Mouse (Mus musculus) heart, postnatal 0 days (tissue): ENCODE results near the gene Ihh. TPM values are rescaled to one million over a fixed set of nuclear protein-coding genes. Genes with fewer than 3 reads are reported as not detected.

Source experiments
- ATAC-seq: fragments of 200-750 bp; cut with Nextera tagmentation; 2 replicates; pipeline ENCODE4 v1.8.0; 2017; ENCODE audit warnings: low read depth, moderate number of reproducible peaks, moderate library complexity; ENCODE audit not compliant: insufficient read depth
- DNase-seq: peaks from one replicate; pipeline ENCODE4 v3.0.0-alpha.2; 2016; ENCODE audit warnings: low spot score
- H3K27ac ChIP-seq: fragments of 300-500 bp; sonication (generic); 2 replicates; pipeline ENCODE4 v1.5.1; 2014; ENCODE audit warnings: low read depth, mild to moderate bottlenecking
- H3K27me3 ChIP-seq: fragments of 300-500 bp; sonication (generic); 2 replicates; pipeline ENCODE4 v1.6.1; 2014; ENCODE audit warnings: low read length, mixed read lengths; ENCODE audit not compliant: control insufficient read depth, insufficient read depth
- H3K36me3 ChIP-seq: fragments of 300-500 bp; sonication (generic); replicated peaks from 2 replicates; pipeline ENCODE4 v1.6.1; 2014; ENCODE audit warnings: low read length, mixed read lengths; ENCODE audit not compliant: control insufficient read depth, insufficient read depth
- H3K4me1 ChIP-seq: fragments of 300-500 bp; sonication (generic); 2 replicates; pipeline ENCODE4 v1.6.1; 2014; ENCODE audit warnings: antibody characterized with exemption; ENCODE audit not compliant: control insufficient read depth, insufficient read depth
- H3K4me2 ChIP-seq: fragments of 300-500 bp; sonication (generic); 2 replicates; pipeline ENCODE4 v1.6.1; 2014; ENCODE audit warnings: low read depth, mild to moderate bottlenecking, low read length, moderate library complexity
- H3K4me3 ChIP-seq: fragments of 300-500 bp; sonication (generic); 2 replicates; pipeline ENCODE4 v1.5.1; 2014; ENCODE audit warnings: low read depth, low read length
- H3K9ac ChIP-seq: fragments of 300-500 bp; sonication (generic); replicated peaks from 2 replicates; pipeline ENCODE4 v1.6.1; 2014; ENCODE audit warnings: low read depth, low read length, mixed read lengths
- H3K9me3 ChIP-seq: fragments of 300-500 bp; sonication (generic); replicated peaks from 2 replicates; pipeline ENCODE4 v1.6.1; 2016; ENCODE audit warnings: low read length; ENCODE audit not compliant: control insufficient read depth
- CTCF ChIP-seq: IDR thresholded peaks from 2 replicates; pipeline ENCODE4 v1.5.1; 2016; ENCODE audit warnings: antibody characterized with exemption, control low read depth, low read depth
- EP300 ChIP-seq: IDR thresholded peaks from 2 replicates; pipeline ENCODE4 v1.6.1; 2016; ENCODE audit warnings: antibody characterized with exemption, low read depth
- WGBS: fragments of 180-500 bp; shearing (Covaris S2); extraction: QIAGEN DNeasy Blood & Tissue Kit; methylation state at CpG from one replicate; pipeline ENCODE4 v1.1.7; 2014; 5-methylcytosine and 5-hydroxymethylcytosine counted together
- polyA plus RNA-seq: library from polyadenylated mRNA; unstranded; fragments of >200 nt; fragmentation: Nextera tagmentation; extraction: Ambion mirVana; gene quantifications from 2 replicates; pipeline ENCODE4 v1.2.1, GENCODE M21; 2015
- total RNA-seq: library from RNA; depleted of rRNA; stranded (reverse); fragments of >200 nt; gene quantifications from 2 replicates; pipeline ENCODE4 v1.2.3, GENCODE M21; 2014; ENCODE audit warnings: low replicate concordance

Gene Ihh
- total and polyA plus RNA-seq, 2 experiments from 2014 or later = 0.05 TPM; not detected in 1

DNA sequence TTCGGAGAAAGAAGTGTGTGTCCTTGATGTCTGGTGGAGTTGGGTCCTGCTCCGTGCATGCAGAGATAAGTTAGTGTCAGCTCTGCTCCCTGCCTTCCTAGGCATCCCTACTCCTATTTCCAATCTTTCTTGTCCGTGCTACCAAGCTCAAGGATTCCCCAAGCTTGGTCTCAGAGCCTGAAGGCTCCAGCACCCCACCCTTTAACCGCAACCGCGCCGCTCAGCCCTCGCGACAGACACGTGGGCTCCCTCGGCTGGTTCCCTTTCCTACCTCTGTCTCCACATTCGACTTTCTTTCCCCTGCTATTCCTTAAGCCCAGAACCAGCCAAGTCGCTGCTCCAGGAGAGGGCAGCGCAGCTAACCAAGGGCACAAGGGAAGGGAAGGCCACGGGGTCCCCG, 1.4 kb downstream of the Ihh start:
- Histone ChIP-seq H3K9ac (no peak overlapping the region), H3K4me1 (0 out of 2 replicates have a peak, but pooled peaks cover 5% of the 10 kb centered on the region), H3K4me3 (peak overlapping the region; percentile 42), H3K27ac (no peak overlapping the region), H3K4me2 (peak overlapping the region; percentile 7), H3K9me3 (no peaks in the 10 kb centered on the region), H3K27me3 (peaks cover 97% of the 10 kb centered on the region), H3K36me3 (no peaks in the 10 kb centered on the region)
- 3% methylated on average over 16 of the region's 16 CpGs for WGBS
- TF ChIP-seq EP300 (no peak), CTCF (no peak)
- no peak for ATAC-seq
- DNase-seq = no peak

- Histone ChIP-seq H3K27ac (no peak overlapping the region), H3K4me1 (0 out of 2 replicates have a peak, but pooled peaks cover 5% of the 10 kb centered on the region), H3K4me2 (peak overlapping the region; percentile 7), H3K9ac (no peak overlapping the region), H3K9me3 (no peaks in the 10 kb centered on the region), H3K36me3 (no peaks in the 10 kb centered on the region), H3K27me3 (peaks cover 97% of the 10 kb centered on the region), H3K4me3 (peak overlapping the region; percentile 42)
- 2% methylated on average over 24 of the region's 24 CpGs for WGBS
- peak; percentile 40 for ATAC-seq
- DNase-seq = no peak
- TF ChIP-seq CTCF (no peak), EP300 (no peak)
Measured at GRCm38 (mm10) chr1:74949666-74950050, 1.8 kb downstream of the Ihh start.

DNA sequence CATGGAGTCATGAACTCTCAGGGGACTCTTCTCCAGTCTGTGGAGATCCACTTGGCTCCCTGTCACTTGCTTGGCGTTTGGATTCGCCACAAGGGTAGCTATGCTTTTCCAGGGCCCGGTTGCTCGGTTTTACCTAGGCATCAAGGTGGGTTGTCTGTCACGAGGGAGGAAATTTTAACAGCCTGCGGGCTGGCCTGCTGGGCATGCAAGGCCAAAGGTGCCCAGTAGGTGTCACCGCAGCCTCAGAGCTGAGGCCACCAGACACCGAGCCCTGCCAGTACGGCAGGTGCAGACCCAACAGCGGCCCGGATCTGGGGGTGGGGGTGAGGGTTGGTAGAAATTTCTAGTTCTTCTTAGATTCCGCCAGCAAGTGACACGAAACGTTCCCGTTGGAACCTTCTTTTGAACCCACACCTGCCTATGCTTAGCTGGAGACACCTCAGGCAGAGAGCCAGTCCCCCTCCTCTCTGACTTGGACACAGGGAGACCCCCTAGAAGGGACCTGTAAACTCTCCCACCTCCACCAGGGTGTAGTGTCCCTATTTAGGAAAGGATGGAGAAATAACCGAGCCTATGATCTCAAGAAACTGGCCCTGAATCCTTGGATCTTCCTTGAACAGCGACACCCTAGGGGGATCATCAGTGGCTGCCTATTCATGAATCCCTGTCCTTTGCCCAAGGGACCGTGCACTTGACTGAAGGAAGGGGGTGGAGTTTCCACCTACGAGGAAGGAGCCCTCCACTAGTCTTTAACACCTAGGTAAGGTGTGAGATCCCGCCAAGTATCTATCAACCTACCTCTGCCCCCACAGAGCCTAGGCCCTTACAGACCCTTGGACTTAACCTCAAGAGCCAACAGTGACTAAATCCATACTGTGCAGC, 2.4 kb downstream of the Ihh start:
- Histone ChIP-seq H3K36me3 (no peaks in the 10 kb centered on the region), H3K9ac (no peak overlapping the region), H3K27me3 (peaks cover 97% of the 10 kb centered on the region), H3K4me3 (no peak overlapping the region), H3K4me2 (peak overlapping the region; percentile 7; the same call in 1 of the 2 replicates), H3K9me3 (no peaks in the 10 kb centered on the region), H3K27ac (no peak overlapping the region), H3K4me1 (0 out of 2 replicates have a peak, but pooled peaks cover 5% of the 10 kb centered on the region)
- TF ChIP-seq EP300 (no peak), CTCF (peak; percentile 87)
- DNase-seq = peak; percentile 16
- ATAC-seq = 0 out of 2 replicates have a peak, but pooled peaks have one; percentile 40
- 4% methylated on average over 20 of the region's 20 CpGs for WGBS

GRCm38 (mm10) chr1:74947986-74948670, 3.3 kb downstream of the Ihh start:
- peak overlapping the region; percentile 28 for H3K4me3 ChIP-seq
- peaks cover 97% of the 10 kb centered on the region for H3K27me3 ChIP-seq
- WGBS = 1% methylated on average over 40 of the region's 41 CpGs
- ATAC-seq (no peak), DNase-seq (no peak)
- no peak for TF ChIP-seq CTCF
- TF ChIP-seq EP300 = no peak
- no peak overlapping the region for H3K27ac ChIP-seq
- 0 out of 2 replicates have a peak, but pooled peaks cover 5% of the 10 kb centered on the region for H3K4me1 ChIP-seq
- H3K4me2 ChIP-seq = peak overlapping the region; percentile 39
- no peaks in the 10 kb centered on the region for H3K9me3 ChIP-seq
- H3K9ac ChIP-seq = no peak overlapping the region
- H3K36me3 ChIP-seq = no peaks in the 10 kb centered on the region

- Histone ChIP-seq H3K4me1 (no peaks in the 10 kb centered on the region), H3K9me3 (no peaks in the 10 kb centered on the region), H3K4me2 (no peak overlapping the region), H3K9ac (no peak overlapping the region), H3K27me3 (peaks cover 59% of the 10 kb centered on the region), H3K27ac (no peak overlapping the region), H3K36me3 (no peaks in the 10 kb centered on the region), H3K4me3 (no peak overlapping the region)
- no peak for TF ChIP-seq EP300
- TF ChIP-seq CTCF = no peak
- no peak for ATAC-seq
- DNase-seq = no peak
- WGBS = 43% methylated on average over 12 of the region's 12 CpGs
Measured at GRCm38 (mm10) chr1:74941651-74942360, 9.7 kb downstream of the Ihh start.
